Mouse (Mus musculus): ENCODE measurements around the gene Usp29. TPM values are rescaled to one million over a fixed set of nuclear protein-coding genes. Genes with fewer than 3 reads are reported as not detected.
"Not testable (repeated sequence)": the region's sequence is repeated elsewhere in the genome, so short reads cannot be mapped to it uniquely, and the experiment has no call there.

The Usp29 gene
- polyA plus RNA-seq, 1 experiment from 2014 or later: 16.2 TPM

DNA sequence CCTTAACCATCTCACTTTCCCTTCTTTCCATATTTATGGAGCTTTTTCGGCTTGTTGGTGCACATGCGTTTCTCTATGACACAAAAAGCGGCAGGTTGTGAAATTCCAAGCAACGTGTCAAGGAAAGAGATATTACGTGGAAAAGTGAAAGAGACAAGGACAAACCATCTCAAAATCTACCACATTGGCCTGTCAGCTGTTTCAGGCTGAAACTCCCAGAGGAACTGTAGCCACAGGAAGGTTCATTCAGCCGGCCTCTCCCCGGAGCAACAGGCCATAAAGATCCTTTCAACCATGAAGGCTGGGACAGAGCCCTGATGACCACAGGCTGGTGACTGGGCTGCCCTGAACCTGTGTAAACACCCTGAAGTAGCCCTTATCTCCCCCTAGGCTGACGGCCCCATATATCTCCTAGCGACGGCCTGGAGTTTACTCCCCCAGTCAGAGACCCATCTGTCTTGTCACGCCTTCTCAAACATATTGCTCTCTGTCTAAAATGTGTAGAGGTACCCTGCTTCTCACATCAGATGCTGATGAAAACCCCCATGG is 43.6 kb downstream of the Usp29 start:
- not testable (repeated sequence) for H3K4me3 ChIP-seq; H3K9ac ChIP-seq; H3K9me3 ChIP-seq; H3K36me3 ChIP-seq; H3K27me3 ChIP-seq; H3K27ac ChIP-seq; H3K4me2 ChIP-seq (replicated peaks); ATAC-seq (ENCODE audit: insufficient number of reproducible peaks, insufficient read depth, low FRiP score, low TSS enrichment)
- WGBS: 68% methylated on average over 11 of the region's 11 CpGs
- H3K4me1 ChIP-seq: peaks cover 37% of the 10 kb centered on the region

DNA sequence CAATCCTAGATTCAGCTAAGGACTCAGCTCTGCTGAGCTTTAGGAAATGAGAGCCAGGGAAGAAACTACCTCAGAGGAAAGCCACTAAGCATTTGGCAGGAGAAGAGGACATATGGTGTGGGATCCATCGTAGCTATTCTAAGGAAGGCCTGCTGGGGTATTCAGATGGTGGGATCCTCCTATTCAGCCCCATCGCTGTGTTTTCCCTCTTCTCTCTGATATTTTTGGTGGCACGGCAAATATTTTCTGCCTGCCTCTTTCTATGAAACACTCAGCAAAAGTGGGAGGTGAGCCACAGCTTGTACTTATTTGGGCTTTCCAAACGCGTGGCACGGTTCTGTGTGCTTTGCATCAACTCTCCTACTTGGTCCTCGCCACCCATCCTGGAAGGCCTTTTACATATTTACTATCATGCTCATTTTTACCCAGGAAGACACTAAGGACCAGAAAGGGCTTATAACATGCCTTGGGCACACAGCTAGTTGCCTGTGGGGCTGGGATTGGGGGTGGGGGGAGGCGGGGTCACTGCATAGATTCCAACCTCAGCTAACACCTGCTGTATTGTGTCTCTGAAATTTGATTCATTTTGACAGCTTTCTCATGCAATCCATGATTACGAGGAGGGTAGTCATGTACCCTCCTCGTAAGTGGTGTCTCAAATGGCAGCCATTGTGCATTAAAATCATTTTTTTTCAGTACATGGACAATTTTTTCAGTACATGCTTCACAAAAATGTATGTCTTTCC is 46.1 kb downstream of the Usp29 start:
- Histone ChIP-seq H3K27me3 (no peaks in the 10 kb centered on the region), H3K9me3 (no peaks in the 10 kb centered on the region), H3K4me3 (no peak overlapping the region), H3K27ac (peak overlapping the region; percentile 76), H3K36me3 (no peaks in the 10 kb centered on the region), H3K4me2 (replicated peaks) (no peak overlapping the region), H3K4me1 (peaks cover 20% of the 10 kb centered on the region), H3K9ac (no peak overlapping the region)
- 81% methylated on average over 10 of the region's 10 CpGs for WGBS
- no peak for ATAC-seq (ENCODE audit: insufficient number of reproducible peaks, insufficient read depth, low FRiP score, low TSS enrichment)

DNA sequence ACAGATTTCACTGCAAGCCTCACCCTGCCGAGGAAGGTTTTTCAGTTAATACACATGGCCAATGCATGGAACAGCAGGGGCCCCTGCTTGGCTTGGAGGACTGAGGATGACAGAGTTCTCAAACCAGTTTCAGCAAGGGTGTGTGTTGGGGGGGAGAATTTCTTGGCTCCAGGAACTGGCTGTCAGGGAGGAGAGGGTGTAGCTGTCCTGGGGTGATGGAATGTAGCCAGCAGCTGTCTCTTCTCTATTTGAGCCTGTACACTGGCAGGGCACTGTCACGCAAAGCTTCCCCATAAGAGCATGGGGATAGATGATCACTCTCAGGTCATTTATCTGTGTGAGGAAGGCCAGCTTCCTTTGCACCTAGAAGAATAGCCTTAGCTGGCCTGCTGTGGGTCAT is 46.7 kb downstream of the Usp29 start:
- H3K4me3 ChIP-seq: no peak overlapping the region
- peak overlapping the region; percentile 76 for H3K27ac ChIP-seq
- no peaks in the 10 kb centered on the region for H3K9me3 ChIP-seq
- H3K9ac ChIP-seq: no peak overlapping the region
- ATAC-seq (ENCODE audit: insufficient number of reproducible peaks, insufficient read depth, low FRiP score, low TSS enrichment): no peak
- H3K27me3 ChIP-seq: no peaks in the 10 kb centered on the region
- no peaks in the 10 kb centered on the region for H3K36me3 ChIP-seq
- H3K4me1 ChIP-seq: peaks cover 24% of the 10 kb centered on the region
- WGBS: 62% methylated on average over 2 of the region's 2 CpGs
- H3K4me2 ChIP-seq (replicated peaks): no peak overlapping the region

DNA sequence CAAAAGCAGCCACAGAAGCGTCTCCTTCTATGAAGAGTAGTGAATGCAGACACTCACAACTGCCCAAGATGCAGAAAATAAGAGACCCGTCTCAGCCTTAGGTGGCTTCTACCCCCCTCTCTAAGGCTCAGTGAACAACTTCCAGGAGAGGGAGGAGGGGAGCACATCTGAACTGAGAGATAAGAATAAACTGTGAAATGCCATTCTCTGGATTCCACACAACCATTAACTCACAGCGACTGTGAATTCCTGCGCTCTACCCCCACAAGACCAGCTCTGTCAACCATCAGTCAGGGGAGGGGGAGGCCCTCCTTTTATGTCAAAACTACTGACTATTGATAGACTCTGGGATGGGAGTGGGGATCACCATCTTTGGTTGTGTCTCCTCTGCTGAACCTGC is 47.3 kb downstream of the Usp29 start:
- Histone ChIP-seq H3K27ac (peak overlapping the region; percentile 76), H3K9me3 (no peaks in the 10 kb centered on the region), H3K4me1 (peaks cover 28% of the 10 kb centered on the region), H3K36me3 (no peaks in the 10 kb centered on the region), H3K9ac (no peak overlapping the region), H3K27me3 (no peaks in the 10 kb centered on the region), H3K4me2 (replicated peaks) (no peak overlapping the region), H3K4me3 (no peak overlapping the region)
- 33% methylated on average over 4 of the region's 4 CpGs for WGBS
- no peak for ATAC-seq (ENCODE audit: insufficient number of reproducible peaks, insufficient read depth, low FRiP score, low TSS enrichment)

DNA sequence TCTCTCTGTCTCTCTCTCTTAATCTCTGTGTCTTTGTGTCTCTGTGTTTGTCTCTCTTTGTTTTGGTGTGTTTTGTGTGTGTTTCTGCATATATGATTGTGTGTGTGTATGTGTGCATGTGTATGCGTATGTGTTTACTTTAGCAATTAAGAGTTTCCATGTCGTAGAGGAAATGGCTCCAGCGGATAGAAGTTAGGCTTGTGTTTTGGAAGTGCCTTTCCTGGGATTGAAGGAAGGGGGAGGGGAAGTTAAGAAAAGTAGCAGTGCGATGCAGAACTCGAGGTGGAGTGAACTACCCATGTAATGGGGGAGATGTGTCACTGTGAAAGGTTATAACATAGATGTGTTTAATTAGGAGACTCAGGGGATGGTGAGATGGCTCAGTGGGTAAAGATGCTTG is 48.8 kb downstream of the Usp29 start:
- no peaks in the 10 kb centered on the region for H3K9me3 ChIP-seq
- WGBS: 85% methylated on average over 5 of the region's 5 CpGs
- no peak overlapping the region for H3K27ac ChIP-seq
- H3K4me2 ChIP-seq (replicated peaks): no peak overlapping the region
- H3K9ac ChIP-seq: no peak overlapping the region
- no peak for ATAC-seq (ENCODE audit: insufficient number of reproducible peaks, insufficient read depth, low FRiP score, low TSS enrichment)
- no peaks in the 10 kb centered on the region for H3K36me3 ChIP-seq
- no peak overlapping the region for H3K4me3 ChIP-seq
- H3K4me1 ChIP-seq: peaks cover 33% of the 10 kb centered on the region
- H3K27me3 ChIP-seq: no peaks in the 10 kb centered on the region

DNA sequence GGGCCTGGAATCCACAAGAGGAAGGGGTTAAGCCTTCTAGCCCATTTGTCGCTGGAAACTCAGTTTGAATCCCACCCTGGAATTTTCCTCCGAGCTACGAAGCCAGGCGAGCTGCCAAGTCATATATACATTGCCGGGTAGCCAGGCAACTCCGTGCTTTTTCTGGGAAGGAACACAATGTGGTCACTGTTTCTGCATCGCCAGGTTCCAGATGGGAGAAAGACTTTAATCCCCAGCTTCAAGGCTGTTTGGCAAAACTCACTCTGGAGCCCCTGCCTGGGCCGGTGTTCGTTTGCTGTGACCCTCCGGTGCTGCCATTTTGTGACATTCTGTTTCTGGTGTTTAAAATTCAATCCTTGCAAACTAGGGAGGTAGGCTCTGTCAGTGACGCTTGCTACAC is 51.2 kb downstream of the Usp29 start:
- no peaks in the 10 kb centered on the region for H3K27me3 ChIP-seq
- H3K4me2 ChIP-seq (replicated peaks): peak overlapping the region; percentile 20; the same call in 1 of the 2 replicates
- H3K9ac ChIP-seq: no peak overlapping the region
- peaks cover 40% of the 10 kb centered on the region for H3K4me1 ChIP-seq
- 14% methylated on average over 11 of the region's 11 CpGs for WGBS
- peak; percentile 76 for ATAC-seq (ENCODE audit: insufficient number of reproducible peaks, insufficient read depth, low FRiP score, low TSS enrichment)
- H3K36me3 ChIP-seq: no peaks in the 10 kb centered on the region
- H3K27ac ChIP-seq: peak overlapping the region; percentile 96
- no peak overlapping the region for H3K4me3 ChIP-seq
- H3K9me3 ChIP-seq: no peaks in the 10 kb centered on the region

DNA sequence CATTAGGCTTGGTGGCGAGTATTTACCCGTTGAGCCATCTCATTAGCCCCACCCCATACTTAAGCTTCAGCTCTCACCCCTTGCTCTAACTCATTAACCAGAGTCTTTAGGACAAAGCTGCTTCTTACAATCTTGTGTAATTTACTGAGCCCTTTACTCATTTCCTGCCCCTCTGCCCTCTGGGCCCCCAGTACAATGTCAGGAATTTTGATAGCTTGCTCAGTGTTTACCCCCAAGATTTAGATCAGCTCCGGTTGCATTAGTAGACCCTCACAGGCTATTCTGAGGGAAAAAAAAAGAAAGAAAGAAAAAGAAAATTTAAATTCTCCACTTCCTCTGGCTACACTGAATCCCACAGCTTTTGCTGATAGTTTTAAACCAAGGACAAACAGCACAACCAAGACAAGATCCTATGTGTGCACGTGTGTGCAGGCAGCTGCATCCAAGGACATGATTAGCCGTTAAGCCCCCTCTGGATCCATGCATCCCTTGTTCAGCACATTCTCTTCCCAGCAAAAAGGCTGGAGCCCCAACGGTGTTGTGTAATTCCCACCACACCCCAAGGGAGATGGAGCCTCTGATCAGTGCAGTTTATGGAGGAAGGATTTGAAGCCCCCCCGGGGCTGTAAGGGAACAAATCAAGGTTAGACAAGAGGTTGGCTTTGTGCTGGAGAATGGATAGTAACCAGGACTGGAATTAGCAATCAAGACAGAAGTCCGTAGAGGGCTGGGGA is 54.1 kb downstream of the Usp29 start:
- peak; percentile 67; the same call in 1 of the 2 replicates for ATAC-seq (ENCODE audit: insufficient number of reproducible peaks, insufficient read depth, low FRiP score, low TSS enrichment)
- 8% methylated on average over 8 of the region's 8 CpGs for WGBS
- Histone ChIP-seq H3K9me3 (no peaks in the 10 kb centered on the region), H3K9ac (no peak overlapping the region), H3K27me3 (no peaks in the 10 kb centered on the region), H3K36me3 (no peaks in the 10 kb centered on the region), H3K27ac (peak overlapping the region; percentile 87), H3K4me2 (replicated peaks) (peak overlapping the region; percentile 10; the same call in 1 of the 2 replicates), H3K4me1 (peaks cover 21% of the 10 kb centered on the region), H3K4me3 (no peak overlapping the region)

DNA sequence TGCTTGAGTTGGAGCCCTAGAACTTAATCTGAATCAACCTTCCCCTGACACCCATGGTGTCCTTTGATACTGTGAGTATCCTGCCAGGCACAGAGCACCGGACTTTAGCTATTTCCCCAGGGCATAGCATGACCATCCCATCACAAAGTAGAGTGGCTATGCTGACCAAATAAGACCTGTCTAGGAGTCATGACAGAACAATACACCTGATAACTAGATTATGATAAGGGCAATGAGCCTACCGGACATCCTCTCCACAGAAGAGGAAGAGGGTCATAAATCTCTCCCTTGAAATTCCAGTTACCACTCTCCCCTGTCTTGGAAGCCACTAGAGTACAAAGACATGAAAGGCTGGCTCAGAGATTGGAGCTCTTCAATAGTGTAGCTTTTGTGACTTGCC is 56.6 kb downstream of the Usp29 start:
- Histone ChIP-seq H3K4me3 (no peak overlapping the region), H3K9ac (no peak overlapping the region), H3K27ac (peak overlapping the region; percentile 60; the same call in 1 of the 2 replicates), H3K27me3 (no peaks in the 10 kb centered on the region), H3K4me2 (replicated peaks) (no peak overlapping the region), H3K9me3 (no peaks in the 10 kb centered on the region), H3K4me1 (peaks cover 22% of the 10 kb centered on the region), H3K36me3 (no peaks in the 10 kb centered on the region)
- 86% methylated on average over 2 of the region's 2 CpGs for WGBS
- no peak for ATAC-seq (ENCODE audit: insufficient number of reproducible peaks, insufficient read depth, low FRiP score, low TSS enrichment)

DNA sequence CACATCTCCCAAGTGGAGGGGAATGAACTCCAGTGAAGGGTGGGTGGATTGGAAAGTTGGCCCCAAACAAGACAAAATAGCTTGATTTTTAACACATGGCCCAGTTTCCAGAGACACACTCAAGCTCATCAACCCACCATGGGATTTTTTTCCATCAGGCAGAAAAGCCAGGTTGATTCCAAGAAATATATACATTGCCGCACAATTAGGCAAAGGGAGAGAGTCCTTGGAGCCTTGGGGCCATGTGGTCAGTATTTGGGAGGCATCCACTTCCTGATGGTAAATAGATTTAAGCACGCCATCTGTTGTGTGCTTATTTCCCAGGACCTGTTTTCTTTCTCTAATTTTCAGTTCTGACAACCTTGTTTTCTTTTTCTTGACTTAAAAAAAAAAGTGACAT is 57.7 kb downstream of the Usp29 start:
- Histone ChIP-seq H3K4me1 (peaks cover 15% of the 10 kb centered on the region), H3K4me2 (replicated peaks) (no peak overlapping the region), H3K36me3 (no peaks in the 10 kb centered on the region), H3K9ac (no peak overlapping the region), H3K4me3 (no peak overlapping the region), H3K27ac (0 out of 2 replicates have a peak overlapping the region, but pooled peaks have one; percentile 60), H3K27me3 (no peaks in the 10 kb centered on the region), H3K9me3 (no peaks in the 10 kb centered on the region)
- ATAC-seq (ENCODE audit: insufficient number of reproducible peaks, insufficient read depth, low FRiP score, low TSS enrichment): no peak
- 61% methylated on average over 2 of the region's 2 CpGs for WGBS

DNA sequence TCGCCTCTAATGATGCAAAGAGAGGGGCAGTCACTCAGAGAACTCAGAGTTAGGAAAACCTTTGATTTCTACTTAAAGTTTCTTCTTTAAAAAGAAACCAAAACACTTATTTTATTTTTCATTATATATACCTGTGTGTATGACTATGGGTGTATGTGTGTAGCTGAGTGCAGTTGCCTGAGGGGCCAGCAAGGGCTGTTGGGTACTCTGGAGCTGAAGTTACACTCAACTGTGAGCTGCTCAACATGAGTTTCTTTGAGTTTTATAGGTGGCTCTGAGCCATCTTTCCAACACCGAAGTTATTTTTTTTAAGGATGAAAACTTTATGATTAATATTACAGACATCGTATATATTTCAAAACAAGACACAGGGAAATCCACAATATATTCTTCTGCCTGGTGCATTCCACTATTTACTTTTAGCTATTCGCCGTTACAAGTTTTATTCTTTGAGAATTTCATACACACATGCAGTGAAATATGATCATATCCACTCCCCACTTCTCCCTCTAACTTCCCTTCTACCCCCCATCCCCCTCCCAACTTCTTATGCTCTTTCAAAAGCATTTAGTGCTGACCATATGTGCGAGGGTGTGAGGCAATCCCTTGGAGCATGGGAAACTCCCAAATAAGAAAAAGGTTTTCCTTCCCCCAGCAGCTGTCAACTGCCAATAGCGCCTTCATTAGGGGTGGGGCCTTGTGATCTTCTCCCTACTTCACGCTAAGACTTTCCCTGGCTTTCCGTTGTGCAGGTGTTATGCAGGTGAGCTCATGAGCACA is 61.1 kb downstream of the Usp29 start:
- 74% methylated on average over 9 of the region's 9 CpGs for WGBS
- H3K27me3 ChIP-seq: no peaks in the 10 kb centered on the region
- no peaks in the 10 kb centered on the region for H3K9me3 ChIP-seq
- no peak overlapping the region for H3K9ac ChIP-seq
- H3K36me3 ChIP-seq: no peaks in the 10 kb centered on the region
- no peak overlapping the region for H3K4me2 ChIP-seq (replicated peaks)
- H3K4me1 ChIP-seq: peaks cover 3% of the 10 kb centered on the region; the same call in 1 of the 2 replicates
- no peak overlapping the region for H3K4me3 ChIP-seq
- peak overlapping the region; percentile 63; the same call in 1 of the 2 replicates for H3K27ac ChIP-seq
- ATAC-seq (ENCODE audit: insufficient number of reproducible peaks, insufficient read depth, low FRiP score, low TSS enrichment): no peak

DNA sequence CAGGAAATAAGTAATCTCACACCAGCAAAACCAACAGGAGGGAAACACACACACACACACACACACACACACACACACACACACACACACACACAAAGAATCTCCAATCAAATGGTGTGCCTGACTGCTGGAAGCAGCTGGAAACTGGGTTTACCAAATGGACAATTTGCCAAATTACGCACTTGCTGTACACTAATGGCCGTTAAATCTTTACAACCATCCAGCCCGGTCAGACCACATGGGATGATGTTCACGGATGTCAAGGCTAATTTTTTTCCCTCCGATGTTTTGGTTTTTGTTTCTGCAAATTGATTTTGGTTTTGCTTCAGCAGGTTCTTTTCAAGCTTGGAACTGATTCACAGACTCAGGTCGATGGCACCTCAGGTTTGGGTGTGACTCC is 62.9 kb downstream of the Usp29 start:
- H3K9me3 ChIP-seq: no peaks in the 10 kb centered on the region
- no peak overlapping the region for H3K27ac ChIP-seq
- no peaks in the 10 kb centered on the region for H3K36me3 ChIP-seq
- peaks cover 8% of the 10 kb centered on the region; the same call in 1 of the 2 replicates for H3K4me1 ChIP-seq
- whole genome bisulfite sequencing: 75% methylated on average over 6 of the region's 6 CpGs
- H3K4me3 ChIP-seq: no peak overlapping the region
- H3K4me2 ChIP-seq (replicated peaks): no peak overlapping the region
- no peaks in the 10 kb centered on the region for H3K27me3 ChIP-seq
- no peak for ATAC-seq (ENCODE audit: insufficient number of reproducible peaks, insufficient read depth, low FRiP score, low TSS enrichment)
- H3K9ac ChIP-seq: no peak overlapping the region
